Mouse (Mus musculus) stomach, postnatal 0 days (tissue): ENCODE measurements around the gene Sfxn5.

ENCODE experiments used
- CTCF ChIP-seq: IDR thresholded peaks from 2 replicates; pipeline ENCODE4 v1.5.1; 2016; ENCODE audit warnings: antibody characterized with exemption, low read depth, mild to moderate bottlenecking, moderate library complexity
- EP300 ChIP-seq: optimal IDR thresholded peaks from 2 replicates; pipeline ENCODE3; 2016; ENCODE audit warnings: antibody characterized with exemption

- TF ChIP-seq CTCF: no peak
- no peak for TF ChIP-seq EP300
These were observed 3.5 kb downstream of the Sfxn5 start for GRCm38 (mm10) chr6:85329666-85330185.
